Mouse (Mus musculus): ENCODE measurements at regions not wholly inside any gene's neighbourhood (a gene's known extent, or its start where the extent isn't known, plus 50 kb on each side); places are given as distances from the start of the nearest gene placed in this dataset.

GRCm38 (mm10) chr1:76509486-76509885 lies 963.4 kb downstream of the Slc4a3 start:
- no peak for TF ChIP-seq CTCF (IDR thresholded peaks at IDR 0.05; ENCODE audit: extremely low read depth, insufficient read length, insufficient replicate concordance, low read depth, low read length)
- TF ChIP-seq POLR2A (IDR thresholded peaks at IDR 0.05; ENCODE audit: low read depth, low read length) = no peak
